ENCODE assay signal across 12 mouse cellular contexts in genomic region chr19:3742716-3743115, GRCm38 (mm10). TPM values are rescaled to one million over a fixed set of nuclear protein-coding genes. Genes with fewer than 3 reads are reported as not detected.
DNase-seq lines count a peak whose midpoint lies in the region; ATAC-seq and TF ChIP-seq lines count a peak whose summit lies in the region.
"Had no signal": no experiment of that assay in that cellular context is flagged by ENCODE, and none has a peak within 500 bp of the region (broad histone marks: within the 10 kb centered on the region; RNA-seq: fewer than 3 reads in every experiment).

No protein-coding gene starts in this region.

- no peak overlapping the region for H3K4me3 ChIP-seq in forebrain, embryonic 10.5 days
- no peak overlapping the region for H3K4me3 ChIP-seq in forebrain, embryonic 11.5 days (ENCODE audit: low read depth, low read length)
- no peak overlapping the region for H3K4me3 ChIP-seq in cerebellum, adult 2 months (replicated peaks; ENCODE audit: insufficient read depth, low read depth, low read length)
- 0 out of 2 replicates have a peak overlapping the region, but pooled peaks have one; percentile 8 for H3K4me3 ChIP-seq in forebrain, embryonic 15.5 days
- no peak overlapping the region for H3K4me3 ChIP-seq in midbrain, embryonic 12.5 days
- H3K4me3 ChIP-seq: liver, embryonic 13.5 days; stomach, embryonic 15.5 days had no signal

- 66% methylated on average over 4 of the region's 4 CpGs for WGBS in forebrain, embryonic 10.5 days
- 51% methylated on average over 4 of the region's 4 CpGs for WGBS in forebrain, embryonic 11.5 days
- WGBS in cerebellum, adult 2 months: 22% methylated on average over 4 of the region's 4 CpGs
- WGBS in forebrain, embryonic 15.5 days: 36% methylated on average over 4 of the region's 4 CpGs
- 58% methylated on average over 4 of the region's 4 CpGs for WGBS in midbrain, embryonic 12.5 days

- H3K27ac ChIP-seq in forebrain, embryonic 10.5 days: peak overlapping the region; percentile 40; the same call in 1 of the 2 replicates
- H3K27ac ChIP-seq in forebrain, embryonic 11.5 days (ENCODE audit: low read depth, low read length): no peak overlapping the region
- peak overlapping the region; percentile 27; the same call in 1 of the 2 replicates for H3K27ac ChIP-seq in cerebellum, adult 2 months (ENCODE audit: insufficient read depth, low read length)
- H3K27ac ChIP-seq in forebrain, embryonic 15.5 days (replicated peaks): peak overlapping the region; percentile 63
- H3K27ac ChIP-seq in midbrain, embryonic 12.5 days (replicated peaks): peak overlapping the region; percentile 30; the same call in 1 of the 2 replicates
- H3K27ac ChIP-seq: liver, embryonic 13.5 days; stomach, embryonic 15.5 days had no signal

- H3K9me3 ChIP-seq in forebrain, embryonic 10.5 days: peaks cover 6% of the 10 kb centered on the region; the same call in 1 of the 2 replicates
- H3K9me3 ChIP-seq in forebrain, embryonic 11.5 days (ENCODE audit: control insufficient read depth, low read length): no peaks in the 10 kb centered on the region
- no peaks in the 10 kb centered on the region for H3K9me3 ChIP-seq in forebrain, embryonic 15.5 days
- H3K9me3 ChIP-seq in midbrain, embryonic 12.5 days: no peaks in the 10 kb centered on the region
- H3K9me3 ChIP-seq: liver, embryonic 13.5 days; stomach, embryonic 15.5 days had no signal

- peaks cover 22% of the 10 kb centered on the region for H3K4me1 ChIP-seq in forebrain, embryonic 10.5 days
- peaks cover 2% of the 10 kb centered on the region; the same call in 1 of the 2 replicates for H3K4me1 ChIP-seq in forebrain, embryonic 11.5 days (replicated peaks; ENCODE audit: control insufficient read depth, insufficient read depth, low read length)
- peaks cover 4% of the 10 kb centered on the region; the same call in 1 of the 2 replicates for H3K4me1 ChIP-seq in cerebellum, adult 2 months (ENCODE audit: control insufficient read depth, insufficient read depth, low read length)
- peaks cover 21% of the 10 kb centered on the region for H3K4me1 ChIP-seq in forebrain, embryonic 15.5 days
- H3K4me1 ChIP-seq in midbrain, embryonic 12.5 days: peaks cover 12% of the 10 kb centered on the region
- H3K4me1 ChIP-seq: liver, embryonic 13.5 days; stomach, embryonic 15.5 days had no signal

- ATAC-seq in forebrain, embryonic 11.5 days (replicated peaks; ENCODE audit: low FRiP score): no peak
- no peak for ATAC-seq in forebrain, embryonic 15.5 days (replicated peaks)
- no peak for ATAC-seq in midbrain, embryonic 12.5 days (ENCODE audit: low FRiP score, low read depth)
- ATAC-seq: inflammation-experienced regulatory T-cells, adult 6 months; Patski had no signal

- no peaks in the 10 kb centered on the region for H3K27me3 ChIP-seq in forebrain, embryonic 10.5 days (ENCODE audit: poor library complexity, severe bottlenecking)
- no peaks in the 10 kb centered on the region for H3K27me3 ChIP-seq in forebrain, embryonic 11.5 days (ENCODE audit: control insufficient read depth, insufficient read depth, low read length)
- no peaks in the 10 kb centered on the region for H3K27me3 ChIP-seq in cerebellum, adult 2 months (ENCODE audit: control insufficient read depth, insufficient read depth, low read length)
- H3K27me3 ChIP-seq in forebrain, embryonic 15.5 days: no peaks in the 10 kb centered on the region
- no peaks in the 10 kb centered on the region for H3K27me3 ChIP-seq in midbrain, embryonic 12.5 days
- H3K27me3 ChIP-seq: liver, embryonic 13.5 days; stomach, embryonic 15.5 days had no signal

- no peak for TF ChIP-seq CTCF in cerebellum, adult 2 months (IDR thresholded peaks at IDR 0.05; ENCODE audit: borderline replicate concordance, insufficient read depth, low read depth, low read length)

- H3K36me3 ChIP-seq in forebrain, embryonic 10.5 days (replicated peaks): no peaks in the 10 kb centered on the region
- no peaks in the 10 kb centered on the region for H3K36me3 ChIP-seq in forebrain, embryonic 11.5 days (ENCODE audit: control insufficient read depth, insufficient read depth, low read length)
- no peaks in the 10 kb centered on the region for H3K36me3 ChIP-seq in forebrain, embryonic 15.5 days
- H3K36me3 ChIP-seq in midbrain, embryonic 12.5 days: no peaks in the 10 kb centered on the region
- H3K36me3 ChIP-seq: liver, embryonic 13.5 days; stomach, embryonic 15.5 days had no signal

- TF ChIP-seq POLR2A in cerebellum, adult 2 months (IDR thresholded peaks at IDR 0.05; ENCODE audit: borderline replicate concordance, insufficient read depth, low read length): no peak

- no peak overlapping the region for H3K4me2 ChIP-seq in forebrain, embryonic 11.5 days (ENCODE audit: low read depth, low read length, severe bottlenecking)
- H3K4me2 ChIP-seq in forebrain, embryonic 15.5 days (replicated peaks): peak overlapping the region; percentile 19; the same call in 1 of the 2 replicates
- peak overlapping the region; percentile 11; the same call in 1 of the 2 replicates for H3K4me2 ChIP-seq in midbrain, embryonic 12.5 days (replicated peaks)
- H3K4me2 ChIP-seq: liver, embryonic 13.5 days; stomach, embryonic 15.5 days had no signal

- no peak for DNase-seq in forebrain, embryonic 10.5 days (ENCODE audit: extremely low spot score, low spot score)
- no peak for DNase-seq in forebrain, embryonic 11.5 days (ENCODE audit: low spot score)
- DNase-seq in cerebellum, adult 2 months: peak; percentile 42 to 52
- DNase-seq in heart, adult 11 months: no peak
- no peak for DNase-seq in urinary bladder, postnatal 25 days (ENCODE audit: low spot score)
- DNase-seq in natural killer cell, adult 2 months (ENCODE audit: low spot score in 2 of 2): no peak
- DNase-seq: liver, embryonic 13.5 days had no signal

- H3K9ac ChIP-seq in forebrain, embryonic 11.5 days (ENCODE audit: low read length): no peak overlapping the region
- no peak overlapping the region for H3K9ac ChIP-seq in forebrain, embryonic 15.5 days (replicated peaks)
- H3K9ac ChIP-seq in midbrain, embryonic 12.5 days (replicated peaks): no peak overlapping the region
- H3K9ac ChIP-seq: liver, embryonic 13.5 days; stomach, embryonic 15.5 days had no signal

RNA-seq across cellular contexts. Expression of gene Kmt5b, which starts 24.5 kb away (rescaled TPM):
- 29.2 and 29.3 TPM in 2 replicates for polyA plus RNA-seq in forebrain, embryonic 10.5 days (2016; fragmentation: Nextera tagmentation; extraction: Ambion mirVana)
- 43.2 and 44.6 TPM in 2 replicates for polyA plus RNA-seq in forebrain, embryonic 11.5 days (2014; fragmentation: Nextera tagmentation; extraction: Ambion mirVana)
- 36.9 and 38.3 TPM in 2 replicates for polyA plus RNA-seq in cerebellum, adult 2 months (2012; rRNA removed)
- 52.3 and 62.9 TPM in 2 replicates for polyA plus RNA-seq in forebrain, embryonic 15.5 days (2015; fragmentation: Nextera tagmentation; extraction: Ambion mirVana)
- 61.3 and 65.9 TPM in 2 replicates for polyA plus RNA-seq in midbrain, embryonic 12.5 days (2016; fragmentation: Nextera tagmentation; extraction: Ambion mirVana)

RNA-seq across cellular contexts. Expression of gene 1810055G02Rik, which starts 34.6 kb away (rescaled TPM):
- polyA plus RNA-seq in forebrain, embryonic 10.5 days (2016; fragmentation: Nextera tagmentation; extraction: Ambion mirVana): 44.9 and 47.7 TPM in 2 replicates
- polyA plus RNA-seq in forebrain, embryonic 11.5 days (2014; fragmentation: Nextera tagmentation; extraction: Ambion mirVana): 42.3 and 52.1 TPM in 2 replicates
- polyA plus RNA-seq in cerebellum, adult 2 months (2012; rRNA removed): 37.2 and 38.2 TPM in 2 replicates
- polyA plus RNA-seq in forebrain, embryonic 15.5 days (2015; fragmentation: Nextera tagmentation; extraction: Ambion mirVana): 31.3 and 35.1 TPM in 2 replicates
- polyA plus RNA-seq in midbrain, embryonic 12.5 days (2016; fragmentation: Nextera tagmentation; extraction: Ambion mirVana): 31.9 and 35.1 TPM in 2 replicates

RNA-seq across cellular contexts. Expression of gene Lrp5, which starts 56.4 kb away (rescaled TPM):
- polyA plus RNA-seq in forebrain, embryonic 10.5 days (2016; fragmentation: Nextera tagmentation; extraction: Ambion mirVana): 3.6 and 3.9 TPM in 2 replicates
- polyA plus RNA-seq in forebrain, embryonic 11.5 days (2014; fragmentation: Nextera tagmentation; extraction: Ambion mirVana): 4.7 and 5.2 TPM in 2 replicates
- 3.8 and 3.9 TPM in 2 replicates for polyA plus RNA-seq in cerebellum, adult 2 months (2012; rRNA removed)
- polyA plus RNA-seq in forebrain, embryonic 15.5 days (2015; fragmentation: Nextera tagmentation; extraction: Ambion mirVana): 2.3 TPM in 2 replicates
- 3.0 and 3.2 TPM in 2 replicates for polyA plus RNA-seq in midbrain, embryonic 12.5 days (2016; fragmentation: Nextera tagmentation; extraction: Ambion mirVana)

Comparison
In these comparisons a context has a peak if more than half of its experiments do, and no peak if none do; other contexts are left out.
1. DNase-seq: peak in cerebellum, adult 2 months (2 of 2); none in forebrain, embryonic 10.5 days (single experiment), forebrain, embryonic 11.5 days (single experiment), heart, adult 11 months (single experiment), urinary bladder, postnatal 25 days (single experiment) and natural killer cell, adult 2 months (0 of 2).